Comparison of ENCODE assay signal across 20 mouse cellular contexts in the genomic region with DNA sequence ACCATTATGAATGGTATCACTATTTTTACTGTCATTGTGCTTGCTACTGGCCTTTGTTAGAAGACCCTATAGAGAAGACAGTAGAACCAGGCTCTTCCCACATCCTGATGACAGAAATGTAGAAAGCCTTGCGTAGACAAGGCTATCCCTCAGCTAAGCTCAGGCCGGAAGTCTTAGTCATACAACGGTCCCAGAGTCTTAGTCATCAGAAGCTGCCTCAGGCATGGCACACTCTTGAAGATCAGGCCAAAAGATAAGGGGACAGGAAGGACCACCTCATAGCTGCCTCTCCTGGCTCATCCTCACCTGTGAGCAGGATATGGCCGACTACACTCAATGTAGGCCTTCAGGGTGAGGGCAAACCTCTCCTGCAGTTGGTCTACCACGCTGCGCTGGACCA. TPM values are rescaled to one million over a fixed set of nuclear protein-coding genes. Genes with fewer than 3 reads are reported as not detected.
"Had no signal": no experiment of that assay in that cellular context is flagged by ENCODE, and none has a peak within 500 bp of the region (broad histone marks: within the 10 kb centered on the region; RNA-seq: fewer than 3 reads in every experiment).

No protein-coding gene starts in this region.

- H3K27ac ChIP-seq: neural tube, embryonic 13.5 days; neural tube, embryonic 15.5 days; stomach, embryonic 15.5 days; stomach, postnatal 0 days had no signal

- DNase-seq: retina, postnatal 1 day; right cerebral cortex, adult 18-20 months; right cerebral cortex, postnatal 14 days; right cerebral cortex, postnatal 25 days; right cerebral cortex, postnatal 4 days; spleen, adult 18-20 months; thymus, adult 18-20 months; thymus, adult 2 months; thymus, postnatal 14 days; thymus, postnatal 25 days; thymus, postnatal 36 days; thymus, postnatal 4 days had no signal

- H3K36me3 ChIP-seq: stomach, embryonic 15.5 days had no signal

- H3K4me3 ChIP-seq: neural tube, embryonic 13.5 days; neural tube, embryonic 15.5 days; stomach, embryonic 15.5 days had no signal

- H3K9ac ChIP-seq: neural tube, embryonic 13.5 days; neural tube, embryonic 15.5 days; stomach, embryonic 15.5 days had no signal

- H3K9me3 ChIP-seq: neural tube, embryonic 13.5 days; neural tube, embryonic 15.5 days; stomach, embryonic 15.5 days had no signal

- H3K4me2 ChIP-seq: neural tube, embryonic 13.5 days; neural tube, embryonic 15.5 days; stomach, embryonic 15.5 days had no signal

- H3K27me3 ChIP-seq: neural tube, embryonic 13.5 days; neural tube, embryonic 15.5 days; stomach, embryonic 15.5 days had no signal

RNA-seq across cellular contexts. Expression of a gene that starts 44.2 kb away (rescaled TPM):
- total RNA-seq: neutrophil, adult 5-6 weeks had no signal
- polyA plus RNA-seq: neural tube, embryonic 14.5 days; neural tube, embryonic 15.5 days; spleen, adult 2 months; thymus, postnatal 0 days had no signal
